Mouse (Mus musculus): ENCODE data around the gene Rilp.

DNA sequence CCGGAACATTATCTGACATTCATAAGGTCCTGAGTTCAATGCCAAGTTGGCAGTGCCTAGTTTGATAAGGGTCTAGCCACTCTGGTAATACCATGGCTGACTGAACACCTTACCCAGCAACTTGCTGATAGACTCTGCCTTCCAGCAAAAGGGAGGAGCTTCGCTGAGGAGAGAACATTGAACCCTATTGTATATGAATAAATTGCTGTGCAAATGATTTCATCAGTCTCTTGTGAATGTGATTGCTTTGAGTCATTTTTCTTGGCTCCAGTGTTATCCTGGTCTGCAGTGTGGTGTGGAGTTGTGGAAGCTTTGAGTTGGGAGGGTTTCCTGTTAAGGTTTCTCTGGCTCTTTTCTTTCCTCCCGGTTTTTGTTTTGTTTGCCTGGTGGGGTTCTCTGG is 39.2 kb upstream of the Rilp start:
- TF ChIP-seq CTCF (IDR thresholded peaks at IDR 0.05; ENCODE audit: low read depth, low read length) (no peak), GATA1 (IDR thresholded peaks at IDR 0.05; ENCODE audit: borderline replicate concordance, low read length) (no peak)

Data from G1E (cell line).